Mouse (Mus musculus): ENCODE data around the gene Cacna1d.

The Cacna1d gene

DNA sequence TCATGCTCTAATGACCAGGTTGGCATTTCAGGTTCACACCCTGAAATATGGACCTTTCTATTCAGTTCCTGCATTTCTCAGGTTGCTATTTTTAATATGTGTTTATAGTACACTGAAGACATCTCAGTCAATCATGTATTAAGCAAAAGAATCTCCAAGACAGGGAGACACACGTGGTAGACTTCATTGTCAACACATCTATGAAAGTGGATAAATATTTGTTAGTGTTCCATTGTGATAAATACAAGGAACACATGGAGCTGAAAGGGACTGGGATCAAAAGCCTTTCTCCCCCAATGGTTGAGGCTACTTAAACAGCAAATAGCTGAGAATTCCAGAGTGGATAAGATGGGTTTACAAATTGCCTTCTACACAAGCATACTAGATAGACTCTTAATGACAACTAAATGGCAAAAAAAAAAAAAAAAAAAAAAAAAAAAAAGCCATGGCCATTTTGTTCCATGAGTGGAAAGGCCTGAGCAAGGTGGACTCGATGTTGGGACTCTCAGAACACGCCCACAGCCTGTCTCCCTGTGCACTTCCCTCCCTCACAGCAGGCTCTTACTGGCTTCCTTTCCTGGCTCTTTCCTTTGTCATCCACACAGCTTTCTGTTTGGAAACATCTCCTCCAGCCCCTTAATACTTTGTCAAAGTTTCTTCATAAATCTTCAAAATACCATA lies 127.6 kb downstream of the Cacna1d start:
- no peak for DNase-seq

- DNase-seq = no peak
Observed at GRCm38 (mm10) chr14:30362370-30362769, 128.9 kb downstream of the Cacna1d start.

DNA sequence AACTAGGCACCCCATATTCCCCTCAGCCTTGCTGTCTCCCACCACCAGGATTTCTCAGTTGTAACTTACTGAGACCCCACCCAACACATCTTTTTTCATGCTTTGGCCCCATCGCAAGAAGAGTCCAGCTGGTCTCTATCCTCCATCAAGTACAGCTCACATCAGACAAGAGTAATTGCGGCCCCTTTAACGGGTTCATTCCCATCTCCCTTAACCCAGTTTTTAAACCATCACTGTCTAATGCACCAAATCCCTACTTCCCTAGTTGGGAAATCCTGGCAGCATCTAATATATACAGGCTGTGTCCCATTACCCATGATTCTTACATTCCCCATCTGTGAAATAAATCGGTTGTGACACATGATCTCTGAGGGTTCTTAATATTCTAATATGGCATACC lies 130.8 kb downstream of the Cacna1d start:
- no peak for DNase-seq

DNA sequence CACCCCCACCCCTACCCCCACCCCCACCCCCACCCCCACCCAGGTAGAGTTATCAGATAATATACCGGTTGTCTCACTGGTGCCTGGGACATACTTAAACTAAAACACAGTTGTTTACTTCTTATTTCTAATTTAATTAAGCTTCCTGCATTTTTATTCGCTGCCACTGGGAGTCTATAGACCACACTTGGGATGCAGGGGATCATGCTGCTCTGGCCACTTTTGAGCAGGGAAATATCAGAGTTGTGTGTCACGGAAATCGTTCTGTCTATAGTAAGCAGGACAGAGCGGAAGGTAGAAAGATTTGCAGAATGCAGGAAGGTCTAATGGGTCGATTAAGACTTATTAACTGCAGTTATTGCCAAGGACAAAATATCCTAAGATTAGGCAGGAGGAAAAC lies 131.3 kb downstream of the Cacna1d start:
- DNase-seq = no peak

GRCm38 (mm10) chr14:30358028-30358427 lies 133.2 kb downstream of the Cacna1d start:
- no peak for DNase-seq

DNA sequence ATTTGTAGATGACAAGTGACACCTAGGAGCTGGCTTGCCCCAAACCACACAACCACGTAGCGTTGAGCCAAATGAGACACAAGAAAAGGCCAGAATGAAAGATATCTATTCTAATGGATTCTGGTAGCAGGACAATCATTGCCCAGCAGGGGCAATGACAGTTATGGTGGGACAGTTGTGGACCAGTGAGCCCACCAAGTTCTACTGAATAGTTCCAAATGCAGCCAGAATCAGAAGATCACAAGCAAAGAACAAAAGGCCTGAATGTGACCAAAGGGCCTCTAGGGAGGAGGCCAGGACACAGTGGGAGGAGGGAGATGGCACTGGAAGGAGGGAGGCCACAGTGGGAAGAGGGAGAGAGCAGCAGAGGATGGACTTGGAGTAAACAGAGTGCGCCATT lies 134.8 kb downstream of the Cacna1d start:
- DNase-seq = no peak

GRCm38 (mm10) chr14:30354761-30355160 lies 136.5 kb downstream of the Cacna1d start:
- no peak for DNase-seq

DNA sequence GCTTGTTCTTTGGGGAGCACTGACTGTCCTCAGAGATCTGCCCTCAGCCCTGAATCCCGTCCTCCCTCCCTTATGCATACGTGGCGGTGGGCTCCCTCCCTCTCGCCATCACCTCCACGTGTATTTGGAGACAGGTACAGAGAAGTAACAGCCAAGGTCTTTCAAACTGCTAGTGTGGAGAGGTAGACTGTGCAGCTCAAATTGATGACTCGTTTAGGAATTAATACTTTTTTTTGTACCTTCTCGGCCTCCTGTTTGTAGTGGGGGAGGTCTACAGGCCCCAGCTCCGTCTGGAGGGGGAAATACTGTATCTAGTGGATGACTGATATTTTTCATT lies 137.2 kb downstream of the Cacna1d start:
- no peak for DNase-seq

DNA sequence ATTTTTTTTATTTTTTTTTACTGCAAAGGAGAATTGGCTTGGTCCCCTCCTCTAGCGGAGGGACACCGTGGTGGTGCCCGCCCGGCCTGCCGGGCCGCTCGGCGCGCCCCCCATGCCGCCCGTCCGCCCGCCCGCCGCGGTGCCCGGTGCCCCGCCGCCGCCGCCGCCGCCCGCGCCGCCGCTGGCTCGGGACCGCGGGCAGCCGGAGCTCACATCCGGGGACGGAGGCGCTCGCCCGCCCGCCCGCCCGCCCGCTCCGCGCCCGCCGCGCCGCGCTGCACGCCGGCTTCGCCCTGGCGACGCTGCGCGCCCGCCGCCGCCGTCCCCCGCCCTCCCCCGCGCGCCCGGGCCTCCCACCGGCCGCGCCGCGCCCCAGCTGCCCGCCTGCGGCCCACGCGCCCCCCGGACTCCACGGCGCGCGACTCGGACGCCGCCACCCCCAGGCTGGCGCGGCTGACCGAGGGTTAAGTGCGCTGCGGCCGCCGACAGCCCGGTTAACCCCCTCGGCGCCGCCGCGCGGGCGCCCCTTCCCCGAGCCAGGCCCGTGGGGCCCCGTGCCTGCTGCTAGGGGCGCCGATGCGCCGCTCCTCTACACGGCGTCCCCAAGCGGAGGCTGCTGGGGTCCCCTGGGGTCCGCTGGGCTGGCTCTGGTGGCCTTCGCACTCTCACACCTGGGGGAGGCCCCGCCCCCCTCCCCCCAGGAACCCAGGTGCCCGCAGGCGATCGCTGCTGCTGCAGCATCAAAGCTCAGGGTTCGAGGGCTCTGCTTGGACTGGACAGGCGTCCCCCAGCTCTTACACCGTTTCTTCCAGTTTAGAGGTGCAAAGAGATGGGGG lies 137.7 kb downstream of the Cacna1d start:
- no peak for DNase-seq

DNA sequence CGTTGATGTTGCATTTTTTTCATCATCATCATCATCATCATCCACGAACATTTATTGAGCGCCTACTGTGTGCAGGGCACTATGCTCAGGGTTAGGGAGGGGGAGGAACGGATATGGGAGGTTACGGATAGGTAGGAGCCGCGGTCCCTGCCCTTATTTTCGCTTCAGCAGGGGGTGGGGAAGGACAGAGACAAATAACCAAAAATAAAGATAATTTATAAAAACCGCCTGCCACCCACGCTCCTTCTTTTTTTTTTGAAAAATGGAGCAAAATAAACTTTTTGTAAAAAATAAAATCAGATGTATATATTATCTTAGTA lies 138.3 kb downstream of the Cacna1d start:
- no peak for DNase-seq

DNA sequence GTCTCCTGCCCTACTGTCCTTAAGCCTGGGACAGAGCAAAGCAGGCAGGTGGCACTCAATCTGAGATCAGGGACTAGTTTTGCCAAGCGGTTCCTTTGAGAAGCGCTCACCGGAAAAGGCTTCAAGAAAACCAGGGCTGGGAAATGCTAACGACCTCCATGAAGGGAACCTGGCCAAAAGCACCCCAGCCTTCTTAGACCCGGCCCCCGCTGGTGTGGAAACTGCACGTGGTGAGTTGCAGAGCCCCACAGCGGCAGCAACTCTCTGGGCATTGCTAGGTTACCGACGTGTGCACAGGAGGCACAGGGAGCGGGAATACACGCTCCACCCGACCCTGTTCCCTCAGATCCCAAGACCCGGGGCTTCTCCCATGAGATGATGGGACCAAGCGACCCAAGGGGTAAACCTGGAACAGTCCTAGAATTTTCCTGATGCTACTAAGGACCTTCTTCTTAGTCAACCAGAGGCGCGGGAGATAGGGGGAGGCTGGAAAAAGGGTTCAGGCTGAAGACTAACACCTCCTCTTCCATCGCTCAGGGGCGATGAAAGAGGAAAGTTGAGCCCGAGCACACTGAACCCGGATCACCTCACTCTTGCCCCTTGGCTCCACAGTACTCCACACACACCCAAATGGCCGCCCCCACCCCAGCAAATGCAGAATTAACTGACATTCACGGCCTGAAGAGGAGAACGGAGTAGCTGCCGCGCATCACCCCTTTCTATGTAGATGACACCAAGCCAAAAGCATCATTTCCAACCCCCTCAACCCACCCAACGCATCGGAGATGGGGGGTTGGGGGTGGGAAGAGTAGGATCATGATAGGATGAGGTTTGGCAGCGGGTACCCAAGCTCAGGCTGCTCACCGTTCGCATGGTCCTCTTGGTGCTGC lies 138.9 kb downstream of the Cacna1d start:
- DNase-seq = peak; percentile 32

GRCm38 (mm10) chr14:30350285-30350684 lies 141.0 kb downstream of the Cacna1d start:
- no peak for DNase-seq

DNA sequence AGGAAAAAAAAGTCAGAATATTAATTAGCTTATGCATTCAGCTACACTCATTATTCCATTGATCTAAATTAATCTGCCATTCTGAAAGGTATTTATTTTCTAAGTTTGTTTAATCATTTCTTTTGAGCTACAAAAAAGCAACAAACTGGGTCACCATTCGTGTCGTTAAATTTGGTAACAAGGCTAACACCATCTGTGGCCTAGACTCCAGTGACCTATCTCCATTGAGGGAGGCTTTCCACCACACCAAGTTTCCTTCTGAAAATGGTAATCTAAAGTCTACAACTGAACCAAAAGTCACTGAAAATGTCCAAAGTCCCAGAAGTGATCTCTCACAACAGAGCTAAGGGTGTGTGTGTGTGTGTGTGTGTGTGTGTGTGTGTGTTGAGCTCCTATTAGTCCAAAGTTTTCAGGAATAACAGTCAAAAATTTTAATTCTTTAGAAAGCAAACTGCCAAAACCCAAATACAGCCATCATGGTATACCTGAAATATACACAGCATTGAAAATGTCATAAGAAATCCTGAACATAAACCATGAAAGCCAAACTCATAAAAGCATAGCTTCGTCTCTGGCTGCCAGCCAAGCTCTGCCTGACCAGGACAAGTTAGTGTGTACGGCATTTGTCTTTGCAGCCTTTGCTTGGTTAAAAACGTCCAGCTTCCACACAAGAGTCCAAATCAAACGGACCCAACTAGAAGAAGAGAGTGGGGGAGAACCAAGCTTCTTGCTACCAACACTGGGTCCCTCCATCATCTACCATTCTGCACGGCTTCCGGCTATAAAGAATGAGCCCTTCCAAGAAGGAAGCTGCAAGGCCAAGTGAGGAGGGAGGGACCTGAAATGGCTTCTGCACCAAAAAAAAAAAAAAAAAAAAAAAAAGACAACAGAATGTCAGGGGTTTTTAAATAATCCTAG lies 146.0 kb downstream of the Cacna1d start:
- peak; percentile 59 for DNase-seq

- no peak for DNase-seq
Observed at GRCm38 (mm10) chr14:30343740-30344139, 147.5 kb downstream of the Cacna1d start.

- DNase-seq = peak; percentile 85
Observed at GRCm38 (mm10) chr14:30341825-30342590, 149.2 kb downstream of the Cacna1d start.

GRCm38 (mm10) chr14:30340140-30340539 lies 151.1 kb downstream of the Cacna1d start:
- no peak for DNase-seq

DNA sequence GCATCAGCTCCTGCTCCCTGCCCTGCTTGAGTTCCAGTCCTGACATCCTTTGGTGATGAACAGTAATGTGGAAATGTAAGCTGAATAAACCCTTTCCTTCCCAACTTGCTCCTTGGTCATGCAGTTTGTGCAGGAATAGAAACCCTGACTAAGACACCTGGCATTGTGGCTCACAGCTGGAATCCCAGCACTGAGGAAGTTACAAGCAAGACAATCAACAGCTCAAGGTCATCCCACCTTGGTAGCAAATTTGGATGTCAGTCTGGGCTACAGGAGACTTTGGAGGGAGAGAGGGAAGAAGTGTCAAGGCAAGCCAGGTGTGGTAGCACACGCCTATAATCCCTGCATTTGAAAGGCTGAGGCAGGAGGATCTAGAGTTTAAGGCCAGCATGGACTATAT lies 159.4 kb downstream of the Cacna1d start:
- DNase-seq = no peak

GRCm38 (mm10) chr14:30330416-30331181 lies 160.7 kb downstream of the Cacna1d start:
- DNase-seq = no peak

DNA sequence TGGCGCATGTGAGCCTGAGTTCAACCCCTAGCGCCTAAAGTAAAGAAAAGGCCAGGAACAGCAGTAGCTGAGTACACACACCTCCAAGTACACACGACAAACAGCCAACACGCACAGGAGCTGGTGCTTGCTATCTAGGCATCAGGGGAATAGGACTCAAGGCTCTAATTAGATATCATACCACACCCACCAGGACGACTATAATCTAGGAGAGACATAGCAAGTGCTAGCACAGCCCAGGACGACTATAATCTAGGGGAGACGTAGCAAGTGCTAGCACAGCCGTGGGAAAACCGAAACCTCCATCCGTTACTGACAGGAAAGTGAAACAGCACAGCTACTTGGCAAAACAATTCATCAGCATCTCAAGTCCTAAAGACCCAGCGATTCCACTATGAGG lies 162.1 kb downstream of the Cacna1d start:
- no peak for DNase-seq

GRCm38 (mm10) chr14:30327452-30327851 lies 163.8 kb downstream of the Cacna1d start:
- DNase-seq = no peak

- DNase-seq = no peak
Observed at GRCm38 (mm10) chr14:30327051-30327450, 164.2 kb downstream of the Cacna1d start.
